Mouse (Mus musculus): Measurements from ENCODE around the gene Kndc1. TPM values are rescaled to one million over a fixed set of nuclear protein-coding genes. Genes with fewer than 3 reads are reported as not detected.
A peak's percentile ranks its signal among the peaks of the same experiment; 100 is the strongest.

The Kndc1 gene
- polyA plus RNA-seq, 1 experiment from 2014 or later: 0.03 TPM

GRCm38 (mm10) chr7:139937138-139937537 is 42.6 kb downstream of the Kndc1 start:
- no peaks in the 10 kb centered on the region for H3K9me3 ChIP-seq (replicated peaks; ENCODE audit: control insufficient read depth, low read length)
- H3K9ac ChIP-seq (ENCODE audit: low read depth, low read length): no peak overlapping the region
- H3K4me3 ChIP-seq (ENCODE audit: low read depth, low read length): no peak overlapping the region
- peaks cover 43% of the 10 kb centered on the region for H3K27me3 ChIP-seq (ENCODE audit: control insufficient read depth, insufficient read depth, low read length)
- H3K4me1 ChIP-seq (ENCODE audit: control insufficient read depth, insufficient read depth, low read length): no peaks in the 10 kb centered on the region
- H3K27ac ChIP-seq (ENCODE audit: low read depth, low read length): no peak overlapping the region
- no peaks in the 10 kb centered on the region for H3K36me3 ChIP-seq (ENCODE audit: control insufficient read depth, insufficient read depth, low read length)
- 73% methylated on average over 3 of the region's 3 CpGs for WGBS (ENCODE audit: insufficient replicate concordance)
- no peak overlapping the region for H3K4me2 ChIP-seq
- ATAC-seq (replicated peaks; ENCODE audit: insufficient number of reproducible peaks, low FRiP score, low TSS enrichment): no peak

GRCm38 (mm10) chr7:139937810-139938209 is 43.3 kb downstream of the Kndc1 start:
- Histone ChIP-seq H3K4me2 (no peak overlapping the region), H3K9me3 (replicated peaks; ENCODE audit: control insufficient read depth, low read length) (no peaks in the 10 kb centered on the region), H3K27ac (ENCODE audit: low read depth, low read length) (no peak overlapping the region), H3K4me3 (ENCODE audit: low read depth, low read length) (no peak overlapping the region), H3K36me3 (ENCODE audit: control insufficient read depth, insufficient read depth, low read length) (no peaks in the 10 kb centered on the region), H3K27me3 (ENCODE audit: control insufficient read depth, insufficient read depth, low read length) (peaks cover 48% of the 10 kb centered on the region), H3K9ac (ENCODE audit: low read depth, low read length) (no peak overlapping the region), H3K4me1 (ENCODE audit: control insufficient read depth, insufficient read depth, low read length) (no peaks in the 10 kb centered on the region)
- WGBS (ENCODE audit: insufficient replicate concordance): 53% methylated on average over 5 of the region's 5 CpGs
- ATAC-seq (replicated peaks; ENCODE audit: insufficient number of reproducible peaks, low FRiP score, low TSS enrichment): no peak

GRCm38 (mm10) chr7:139940476-139941209 is 46.1 kb downstream of the Kndc1 start:
- 59% methylated on average over 16 of the region's 16 CpGs for WGBS (ENCODE audit: insufficient replicate concordance)
- Histone ChIP-seq H3K4me3 (ENCODE audit: low read depth, low read length) (no peak overlapping the region), H3K4me2 (no peak overlapping the region), H3K27ac (ENCODE audit: low read depth, low read length) (no peak overlapping the region), H3K9ac (ENCODE audit: low read depth, low read length) (no peak overlapping the region), H3K27me3 (ENCODE audit: control insufficient read depth, insufficient read depth, low read length) (peaks cover 76% of the 10 kb centered on the region), H3K36me3 (ENCODE audit: control insufficient read depth, insufficient read depth, low read length) (no peaks in the 10 kb centered on the region), H3K9me3 (replicated peaks; ENCODE audit: control insufficient read depth, low read length) (no peaks in the 10 kb centered on the region), H3K4me1 (ENCODE audit: control insufficient read depth, insufficient read depth, low read length) (no peaks in the 10 kb centered on the region)
- ATAC-seq (replicated peaks; ENCODE audit: insufficient number of reproducible peaks, low FRiP score, low TSS enrichment): no peak

- peak within 1 kb of the TSS; percentile 66 for H3K4me2 ChIP-seq
- no peak within 1 kb of the TSS for H3K9ac ChIP-seq (ENCODE audit: low read depth, low read length)
- peaks cover 80% of the 10 kb centered on the region for H3K27me3 ChIP-seq (ENCODE audit: control insufficient read depth, insufficient read depth, low read length)
- peak within 1 kb of the TSS; percentile 35 for H3K4me3 ChIP-seq (ENCODE audit: low read depth, low read length)
- 2% methylated on average over 59 of the region's 59 CpGs for WGBS (ENCODE audit: insufficient replicate concordance)
- H3K27ac ChIP-seq (ENCODE audit: low read depth, low read length): no peak within 1 kb of the TSS
- H3K9me3 ChIP-seq (replicated peaks; ENCODE audit: control insufficient read depth, low read length): no peaks in the 10 kb centered on the region
- no peaks in the 10 kb centered on the region for H3K36me3 ChIP-seq (ENCODE audit: control insufficient read depth, insufficient read depth, low read length)
- no peak for ATAC-seq (replicated peaks; ENCODE audit: insufficient number of reproducible peaks, low FRiP score, low TSS enrichment)
- no peaks in the 10 kb centered on the region for H3K4me1 ChIP-seq (ENCODE audit: control insufficient read depth, insufficient read depth, low read length)
Measured at GRCm38 (mm10) chr7:139943674-139944281, 49.3 kb downstream of the Kndc1 start, which contains the start of gene Utf1. TSS of gene Utf1 (plus strand) at chr7:139943789.

- Histone ChIP-seq H3K4me1 (ENCODE audit: control insufficient read depth, insufficient read depth, low read length) (peaks cover under 1% of the 10 kb centered on the region; the same call in 1 of the 2 replicates), H3K4me2 (peak overlapping the region; percentile 66), H3K4me3 (ENCODE audit: low read depth, low read length) (peak overlapping the region; percentile 35), H3K27ac (ENCODE audit: low read depth, low read length) (no peak overlapping the region), H3K9ac (ENCODE audit: low read depth, low read length) (no peak overlapping the region), H3K27me3 (ENCODE audit: control insufficient read depth, insufficient read depth, low read length) (peaks cover 76% of the 10 kb centered on the region), H3K36me3 (ENCODE audit: control insufficient read depth, insufficient read depth, low read length) (no peaks in the 10 kb centered on the region), H3K9me3 (replicated peaks; ENCODE audit: control insufficient read depth, low read length) (no peaks in the 10 kb centered on the region)
- 3% methylated on average over 68 of the region's 68 CpGs for WGBS (ENCODE audit: insufficient replicate concordance)
- ATAC-seq (replicated peaks; ENCODE audit: insufficient number of reproducible peaks, low FRiP score, low TSS enrichment): no peak
Measured at GRCm38 (mm10) chr7:139944291-139945240, 50.1 kb downstream of the Kndc1 start.

GRCm38 (mm10) chr7:139945516-139945915 is 51.0 kb downstream of the Kndc1 start:
- H3K27ac ChIP-seq (ENCODE audit: low read depth, low read length): no peak overlapping the region
- H3K4me2 ChIP-seq: no peak overlapping the region
- H3K36me3 ChIP-seq (ENCODE audit: control insufficient read depth, insufficient read depth, low read length): no peaks in the 10 kb centered on the region
- peaks cover 67% of the 10 kb centered on the region for H3K27me3 ChIP-seq (ENCODE audit: control insufficient read depth, insufficient read depth, low read length)
- no peak overlapping the region for H3K9ac ChIP-seq (ENCODE audit: low read depth, low read length)
- 13% methylated on average over 5 of the region's 5 CpGs for WGBS (ENCODE audit: insufficient replicate concordance)
- ATAC-seq (replicated peaks; ENCODE audit: insufficient number of reproducible peaks, low FRiP score, low TSS enrichment): no peak
- no peaks in the 10 kb centered on the region for H3K9me3 ChIP-seq (replicated peaks; ENCODE audit: control insufficient read depth, low read length)
- peaks cover 2% of the 10 kb centered on the region; the same call in 1 of the 2 replicates for H3K4me1 ChIP-seq (ENCODE audit: control insufficient read depth, insufficient read depth, low read length)
- no peak overlapping the region for H3K4me3 ChIP-seq (ENCODE audit: low read depth, low read length)

GRCm38 (mm10) chr7:139946032-139946431 is 51.5 kb downstream of the Kndc1 start:
- Histone ChIP-seq H3K36me3 (ENCODE audit: control insufficient read depth, insufficient read depth, low read length) (no peaks in the 10 kb centered on the region), H3K27me3 (ENCODE audit: control insufficient read depth, insufficient read depth, low read length) (peaks cover 63% of the 10 kb centered on the region), H3K4me1 (ENCODE audit: control insufficient read depth, insufficient read depth, low read length) (peaks cover 2% of the 10 kb centered on the region; the same call in 1 of the 2 replicates), H3K4me2 (no peak overlapping the region), H3K9me3 (replicated peaks; ENCODE audit: control insufficient read depth, low read length) (no peaks in the 10 kb centered on the region), H3K27ac (ENCODE audit: low read depth, low read length) (no peak overlapping the region), H3K9ac (ENCODE audit: low read depth, low read length) (no peak overlapping the region), H3K4me3 (ENCODE audit: low read depth, low read length) (no peak overlapping the region)
- 28% methylated on average over 5 of the region's 5 CpGs for WGBS (ENCODE audit: insufficient replicate concordance)
- no peak for ATAC-seq (replicated peaks; ENCODE audit: insufficient number of reproducible peaks, low FRiP score, low TSS enrichment)

- peak overlapping the region; percentile 61 for H3K4me3 ChIP-seq (ENCODE audit: low read depth, low read length)
- peak overlapping the region; percentile 93 for H3K4me2 ChIP-seq
- H3K9ac ChIP-seq (ENCODE audit: low read depth, low read length): peak overlapping the region; percentile 72
- peaks cover 26% of the 10 kb centered on the region for H3K27me3 ChIP-seq (ENCODE audit: control insufficient read depth, insufficient read depth, low read length)
- no peaks in the 10 kb centered on the region for H3K36me3 ChIP-seq (ENCODE audit: control insufficient read depth, insufficient read depth, low read length)
- ATAC-seq (replicated peaks; ENCODE audit: insufficient number of reproducible peaks, low FRiP score, low TSS enrichment): peak; percentile 56; the same call in 1 of the 2 replicates
- peaks cover 2% of the 10 kb centered on the region; the same call in 1 of the 2 replicates for H3K4me1 ChIP-seq (ENCODE audit: control insufficient read depth, insufficient read depth, low read length)
- under 1% methylated on average over 15 of the region's 15 CpGs for WGBS (ENCODE audit: insufficient replicate concordance)
- peak overlapping the region; percentile 22 for H3K27ac ChIP-seq (ENCODE audit: low read depth, low read length)
- H3K9me3 ChIP-seq (replicated peaks; ENCODE audit: control insufficient read depth, low read length): no peaks in the 10 kb centered on the region
Measured at GRCm38 (mm10) chr7:139949893-139950282, 55.4 kb downstream of the Kndc1 start.

Data from heart, embryonic 11.5 days (tissue).